Mouse (Mus musculus) induced T-regulatory cell, adult 2 months (primary cell): ENCODE data around the gene Rdx.

ENCODE experiments used
- DNase-seq: peaks from one replicate; pipeline ENCODE4 v3.0.0-alpha.2; 2012; ENCODE audit warnings: low read depth

The Rdx gene

GRCm38 (mm10) chr9:52055313-52055712 lies 8.3 kb downstream of the Rdx start:
- DNase-seq: no peak

- DNase-seq: peak; percentile 36
These were observed 12.8 kb downstream of the Rdx start for GRCm38 (mm10) chr9:52059788-52060187.

- peak; percentile 35 for DNase-seq
These were observed 23.1 kb downstream of the Rdx start for GRCm38 (mm10) chr9:52070052-52070451.

- DNase-seq: peak; percentile 43
These were observed 24.4 kb downstream of the Rdx start for GRCm38 (mm10) chr9:52071352-52071751.

- DNase-seq: no peak
These were observed 25.2 kb downstream of the Rdx start for GRCm38 (mm10) chr9:52072202-52072601.

- no peak for DNase-seq
These were observed 29.1 kb downstream of the Rdx start for GRCm38 (mm10) chr9:52076089-52076488.

- no peak for DNase-seq
These were observed 30.7 kb downstream of the Rdx start for GRCm38 (mm10) chr9:52077692-52078091.

- DNase-seq: no peak
These were observed 35.0 kb downstream of the Rdx start for GRCm38 (mm10) chr9:52081979-52082378.

- no peak for DNase-seq
These were observed 35.4 kb downstream of the Rdx start for GRCm38 (mm10) chr9:52082414-52082813.

- DNase-seq: no peak
These were observed 44.8 kb downstream of the Rdx start for GRCm38 (mm10) chr9:52091752-52092151.

- no peak for DNase-seq
These were observed 45.3 kb downstream of the Rdx start for GRCm38 (mm10) chr9:52092311-52092710.

GRCm38 (mm10) chr9:52093108-52093507 lies 46.1 kb downstream of the Rdx start:
- no peak for DNase-seq

GRCm38 (mm10) chr9:52094016-52094415 lies 47.0 kb downstream of the Rdx start:
- no peak for DNase-seq

GRCm38 (mm10) chr9:52094471-52094980 lies 47.6 kb downstream of the Rdx start:
- no peak for DNase-seq

GRCm38 (mm10) chr9:52095666-52096065 lies 48.7 kb downstream of the Rdx start:
- DNase-seq: no peak

GRCm38 (mm10) chr9:52097386-52097785 lies 50.4 kb downstream of the Rdx start:
- no peak for DNase-seq

GRCm38 (mm10) chr9:52098600-52098999 lies 51.6 kb downstream of the Rdx start:
- peak; percentile 84 for DNase-seq

- DNase-seq: no peak
These were observed 53.5 kb downstream of the Rdx start for GRCm38 (mm10) chr9:52100426-52100825.

- no peak for DNase-seq
These were observed 55.3 kb downstream of the Rdx start for GRCm38 (mm10) chr9:52102060-52102844.

GRCm38 (mm10) chr9:52103448-52104224 lies 56.7 kb downstream of the Rdx start:
- no peak for DNase-seq

GRCm38 (mm10) chr9:52104225-52104615 lies 57.2 kb downstream of the Rdx start:
- no peak for DNase-seq

GRCm38 (mm10) chr9:52105423-52105822 lies 58.5 kb downstream of the Rdx start:
- no peak for DNase-seq

- DNase-seq: no peak
These were observed 60.2 kb downstream of the Rdx start for GRCm38 (mm10) chr9:52107161-52107560.
